ENCODE assay signal across 19 mouse cellular contexts in genomic region chr19:24650428-24650827, GRCm38 (mm10). TPM values are rescaled to one million over a fixed set of nuclear protein-coding genes. Genes with fewer than 3 reads are reported as not detected.
DNase-seq lines count a peak whose midpoint lies in the region; ATAC-seq lines count a peak whose summit lies in the region.
"Had no signal": no experiment of that assay in that cellular context is flagged by ENCODE, and none has a peak within 500 bp of the region (broad histone marks: within the 10 kb centered on the region; RNA-seq: fewer than 3 reads in every experiment).

No protein-coding gene starts in this region.

- no peaks in the 10 kb centered on the region for H3K9me3 ChIP-seq in forebrain, embryonic 13.5 days (replicated peaks)
- H3K9me3 ChIP-seq in forebrain, embryonic 10.5 days: no peaks in the 10 kb centered on the region
- H3K9me3 ChIP-seq in midbrain, embryonic 15.5 days: no peaks in the 10 kb centered on the region
- no peaks in the 10 kb centered on the region for H3K9me3 ChIP-seq in midbrain, embryonic 10.5 days (replicated peaks)
- no peaks in the 10 kb centered on the region for H3K9me3 ChIP-seq in limb, embryonic 10.5 days (replicated peaks)
- no peaks in the 10 kb centered on the region for H3K9me3 ChIP-seq in hindbrain, embryonic 16.5 days (ENCODE audit: control insufficient read depth, low read length)
- H3K9me3 ChIP-seq: heart, embryonic 12.5 days; hindbrain, embryonic 10.5 days had no signal

- no peaks in the 10 kb centered on the region for H3K27me3 ChIP-seq in forebrain, embryonic 13.5 days
- H3K27me3 ChIP-seq in forebrain, embryonic 10.5 days (ENCODE audit: poor library complexity, severe bottlenecking): no peaks in the 10 kb centered on the region
- H3K27me3 ChIP-seq in midbrain, embryonic 15.5 days (replicated peaks): no peaks in the 10 kb centered on the region
- H3K27me3 ChIP-seq in midbrain, embryonic 10.5 days (ENCODE audit: low read depth, poor library complexity, severe bottlenecking): no peaks in the 10 kb centered on the region
- H3K27me3 ChIP-seq in limb, embryonic 10.5 days (ENCODE audit: low read depth, poor library complexity, severe bottlenecking): no peaks in the 10 kb centered on the region
- H3K27me3 ChIP-seq in hindbrain, embryonic 16.5 days (replicated peaks; ENCODE audit: control insufficient read depth, insufficient read depth, low read length): no peaks in the 10 kb centered on the region; the same call in 1 of the 2 replicates
- H3K27me3 ChIP-seq: heart, embryonic 12.5 days had no signal

- no peaks in the 10 kb centered on the region for H3K36me3 ChIP-seq in forebrain, embryonic 13.5 days (ENCODE audit: poor library complexity, severe bottlenecking)
- H3K36me3 ChIP-seq in forebrain, embryonic 10.5 days (replicated peaks): no peaks in the 10 kb centered on the region
- no peaks in the 10 kb centered on the region for H3K36me3 ChIP-seq in midbrain, embryonic 15.5 days (replicated peaks)
- no peaks in the 10 kb centered on the region for H3K36me3 ChIP-seq in midbrain, embryonic 10.5 days
- H3K36me3 ChIP-seq in limb, embryonic 10.5 days: no peaks in the 10 kb centered on the region
- no peaks in the 10 kb centered on the region for H3K36me3 ChIP-seq in hindbrain, embryonic 16.5 days (ENCODE audit: control insufficient read depth, insufficient read depth, low read length)
- H3K36me3 ChIP-seq: heart, embryonic 12.5 days; hindbrain, embryonic 10.5 days had no signal

- H3K4me2 ChIP-seq in forebrain, embryonic 13.5 days: no peak overlapping the region
- no peak overlapping the region for H3K4me2 ChIP-seq in midbrain, embryonic 15.5 days
- no peak overlapping the region for H3K4me2 ChIP-seq in hindbrain, embryonic 16.5 days (ENCODE audit: low read length)
- H3K4me2 ChIP-seq: heart, embryonic 12.5 days; hindbrain, embryonic 14.5 days had no signal

- DNase-seq in forebrain, embryonic 10.5 days (ENCODE audit: extremely low spot score, low spot score): no peak
- no peak for DNase-seq in midbrain, embryonic 10.5 days (ENCODE audit: low spot score)
- DNase-seq in limb, embryonic 10.5 days (ENCODE audit: low spot score): peak; percentile 38
- DNase-seq: adrenal gland, adult 8-10 months; adrenal gland, postnatal 36 days; cerebellum, adult 11 months; cerebellum, adult 8-10 months; cerebellum, postnatal 14 days; gastrocnemius, postnatal 14 days; heart, adult 2 months; kidney, adult 2 months had no signal

- no peak overlapping the region for H3K9ac ChIP-seq in forebrain, embryonic 13.5 days
- no peak overlapping the region for H3K9ac ChIP-seq in midbrain, embryonic 15.5 days
- H3K9ac ChIP-seq in hindbrain, embryonic 16.5 days (ENCODE audit: low read depth, low read length): no peak overlapping the region
- H3K9ac ChIP-seq: heart, embryonic 12.5 days; hindbrain, embryonic 14.5 days had no signal

- H3K4me1 ChIP-seq in forebrain, embryonic 13.5 days: peaks cover 15% of the 10 kb centered on the region; the same call in 1 of the 2 replicates
- peaks cover 40% of the 10 kb centered on the region for H3K4me1 ChIP-seq in forebrain, embryonic 10.5 days
- H3K4me1 ChIP-seq in midbrain, embryonic 15.5 days: peaks cover 8% of the 10 kb centered on the region; the same call in 1 of the 2 replicates
- H3K4me1 ChIP-seq in midbrain, embryonic 10.5 days: peaks cover 25% of the 10 kb centered on the region
- peaks cover 37% of the 10 kb centered on the region for H3K4me1 ChIP-seq in limb, embryonic 10.5 days
- H3K4me1 ChIP-seq in hindbrain, embryonic 16.5 days (ENCODE audit: control insufficient read depth, insufficient read depth, low read depth, low read length): peaks cover 2% of the 10 kb centered on the region; the same call in 1 of the 2 replicates

- WGBS in forebrain, embryonic 13.5 days: 53% methylated on average over 8 of the region's 8 CpGs
- 79% methylated on average over 8 of the region's 8 CpGs for WGBS in forebrain, embryonic 10.5 days
- 70% methylated on average over 8 of the region's 8 CpGs for WGBS in midbrain, embryonic 15.5 days
- WGBS in midbrain, embryonic 10.5 days: 84% methylated on average over 8 of the region's 8 CpGs
- 70% methylated on average over 8 of the region's 8 CpGs for WGBS in limb, embryonic 10.5 days
- WGBS in hindbrain, embryonic 16.5 days: 63% methylated on average over 8 of the region's 8 CpGs

- peak; percentile 52; the same call in 1 of the 2 replicates for ATAC-seq in forebrain, embryonic 13.5 days
- 0 out of 2 replicates have a peak, but pooled peaks have one; percentile 35 for ATAC-seq in midbrain, embryonic 15.5 days (replicated peaks)
- no peak for ATAC-seq in frontal cortex, adult (ENCODE audit: low TSS enrichment)
- ATAC-seq in hindbrain, embryonic 16.5 days: no peak
- ATAC-seq: intestine, embryonic 16.5 days had no signal

- no peak overlapping the region for H3K4me3 ChIP-seq in forebrain, embryonic 13.5 days
- no peak overlapping the region for H3K4me3 ChIP-seq in forebrain, embryonic 10.5 days
- no peak overlapping the region for H3K4me3 ChIP-seq in midbrain, embryonic 15.5 days
- H3K4me3 ChIP-seq in midbrain, embryonic 10.5 days: no peak overlapping the region
- H3K4me3 ChIP-seq in limb, embryonic 10.5 days: no peak overlapping the region
- no peak overlapping the region for H3K4me3 ChIP-seq in hindbrain, embryonic 16.5 days (ENCODE audit: low read length)
- H3K4me3 ChIP-seq: heart, adult 2 months; heart, embryonic 12.5 days; hindbrain, embryonic 10.5 days had no signal

- H3K27ac ChIP-seq in forebrain, embryonic 13.5 days: no peak overlapping the region
- no peak overlapping the region for H3K27ac ChIP-seq in forebrain, embryonic 10.5 days
- H3K27ac ChIP-seq in midbrain, embryonic 15.5 days: no peak overlapping the region
- H3K27ac ChIP-seq in midbrain, embryonic 10.5 days (replicated peaks): no peak overlapping the region
- H3K27ac ChIP-seq in limb, embryonic 10.5 days: no peak overlapping the region
- no peak overlapping the region for H3K27ac ChIP-seq in hindbrain, embryonic 16.5 days (ENCODE audit: low read depth, low read length)
- H3K27ac ChIP-seq: heart, adult 2 months; hindbrain, embryonic 10.5 days; hindbrain, embryonic 14.5 days had no signal

RNA-seq across cellular contexts. Expression of gene Tmem252, which starts 23.4 kb away (rescaled TPM):
- polyA plus RNA-seq in forebrain, embryonic 13.5 days (2015; fragmentation: Nextera tagmentation; extraction: Ambion mirVana): 0.84 and 0.88 TPM in 2 replicates
- 0.31 and 0.33 TPM in 2 replicates for polyA plus RNA-seq in forebrain, embryonic 10.5 days (2016; fragmentation: Nextera tagmentation; extraction: Ambion mirVana)
- polyA plus RNA-seq in midbrain, embryonic 15.5 days (2015; fragmentation: Nextera tagmentation; extraction: Ambion mirVana): 1.6 and 1.7 TPM in 2 replicates
- 0.29 and 0.44 TPM in 2 replicates for polyA plus RNA-seq in midbrain, embryonic 10.5 days (2016; fragmentation: Nextera tagmentation; extraction: Ambion mirVana)
- polyA plus RNA-seq in limb, embryonic 10.5 days (2016; fragmentation: Nextera tagmentation; extraction: Ambion mirVana): 0.28 and 0.51 TPM in 2 replicates
- 2.1 and 2.4 TPM in 2 replicates for polyA plus RNA-seq in hindbrain, embryonic 16.5 days (2015; fragmentation: Nextera tagmentation; extraction: Ambion mirVana)

Comparison
In these comparisons a context has a peak if more than half of its experiments do, and no peak if none do; other contexts are left out.
1. ATAC-seq: peak in forebrain, embryonic 13.5 days (single experiment) and midbrain, embryonic 15.5 days (single experiment); none in frontal cortex, adult (single experiment) and hindbrain, embryonic 16.5 days (single experiment).